Mouse (Mus musculus): ENCODE results near the gene Zfp69.

Zfp69 gene

GRCm38 (mm10) chr4:120924554-120925299, 26.8 kb downstream of the Zfp69 start, which contains the start of gene Exo5:
Gene Exo5, minus strand, starts transcription at chr4:120925017.
- DNase-seq (ENCODE audit: low spot score) = peak; percentile 92

GRCm38 (mm10) chr4:120921461-120921860, 30.0 kb downstream of the Zfp69 start:
- DNase-seq (ENCODE audit: low spot score) = no peak

- no peak for DNase-seq (ENCODE audit: low spot score)
These were observed 37.0 kb downstream of the Zfp69 start for GRCm38 (mm10) chr4:120914501-120914900.

GRCm38 (mm10) chr4:120913861-120914260, 37.6 kb downstream of the Zfp69 start:
- DNase-seq (ENCODE audit: low spot score) = no peak

GRCm38 (mm10) chr4:120913443-120913842, 38.1 kb downstream of the Zfp69 start:
- no peak for DNase-seq (ENCODE audit: low spot score)

GRCm38 (mm10) chr4:120912866-120913265, 38.6 kb downstream of the Zfp69 start:
- no peak for DNase-seq (ENCODE audit: low spot score)

- no peak for DNase-seq (ENCODE audit: low spot score)
These were observed 40.4 kb downstream of the Zfp69 start for GRCm38 (mm10) chr4:120911086-120911485.

GRCm38 (mm10) chr4:120909558-120910150, 41.8 kb downstream of the Zfp69 start:
- peak; percentile 31 for DNase-seq (ENCODE audit: low spot score)

- DNase-seq (ENCODE audit: low spot score) = no peak
These were observed 45.9 kb downstream of the Zfp69 start for GRCm38 (mm10) chr4:120905644-120906043.

- DNase-seq (ENCODE audit: low spot score) = no peak
These were observed 47.0 kb downstream of the Zfp69 start for GRCm38 (mm10) chr4:120904533-120904932.

- DNase-seq (ENCODE audit: low spot score) = no peak
These were observed 55.5 kb downstream of the Zfp69 start for GRCm38 (mm10) chr4:120895810-120896584.

- DNase-seq (ENCODE audit: low spot score) = no peak
These were observed 56.3 kb downstream of the Zfp69 start for GRCm38 (mm10) chr4:120895226-120895625.

- no peak for DNase-seq (ENCODE audit: low spot score)
These were observed 56.9 kb downstream of the Zfp69 start for GRCm38 (mm10) chr4:120894584-120894983.

GRCm38 (mm10) chr4:120893656-120894401, 57.7 kb downstream of the Zfp69 start:
- DNase-seq (ENCODE audit: low spot score) = no peak

GRCm38 (mm10) chr4:120892516-120892915, 59.0 kb downstream of the Zfp69 start:
- DNase-seq (ENCODE audit: low spot score) = no peak

GRCm38 (mm10) chr4:120891960-120892359, 59.5 kb downstream of the Zfp69 start:
- DNase-seq (ENCODE audit: low spot score) = no peak

GRCm38 (mm10) chr4:120890754-120891440, 60.6 kb downstream of the Zfp69 start:
- no peak for DNase-seq (ENCODE audit: low spot score)

- DNase-seq (ENCODE audit: low spot score) = no peak
These were observed 62.6 kb downstream of the Zfp69 start for GRCm38 (mm10) chr4:120888884-120889283.

GRCm38 (mm10) chr4:120887381-120888112, 64.0 kb downstream of the Zfp69 start:
- peak; percentile 52 for DNase-seq (ENCODE audit: low spot score)

GRCm38 (mm10) chr4:120886811-120887210, 64.7 kb downstream of the Zfp69 start:
- DNase-seq (ENCODE audit: low spot score) = no peak

GRCm38 (mm10) chr4:120886131-120886530, 65.4 kb downstream of the Zfp69 start:
- DNase-seq (ENCODE audit: low spot score) = no peak

All from lung, postnatal 25 days (tissue).